Mouse (Mus musculus): ENCODE measurements around the gene Astl.

Astl gene

GRCm38 (mm10) chr2:127364452-127364851 lies 26.0 kb downstream of the Astl start:
- no peak for DNase-seq (ENCODE audit: low spot score in 2 of 2)

- DNase-seq (ENCODE audit: low spot score in 2 of 2) = no peak
Measured at GRCm38 (mm10) chr2:127367126-127367820, 28.8 kb downstream of the Astl start.

- no peak for DNase-seq (ENCODE audit: low spot score in 2 of 2)
Measured at GRCm38 (mm10) chr2:127369703-127370376, 31.4 kb downstream of the Astl start.

GRCm38 (mm10) chr2:127370561-127371483 lies 32.4 kb downstream of the Astl start:
- DNase-seq (ENCODE audit: low spot score in 2 of 2) = no peak

- DNase-seq (ENCODE audit: low spot score in 2 of 2) = no peak
Measured at GRCm38 (mm10) chr2:127371484-127371861, 33.0 kb downstream of the Astl start.

- DNase-seq (ENCODE audit: low spot score in 2 of 2) = no peak
Measured at GRCm38 (mm10) chr2:127372082-127372481, 33.6 kb downstream of the Astl start.

- DNase-seq (ENCODE audit: low spot score in 2 of 2) = no peak
Measured at GRCm38 (mm10) chr2:127374131-127374530, 35.7 kb downstream of the Astl start.

- no peak for DNase-seq (ENCODE audit: low spot score in 2 of 2)
Measured at GRCm38 (mm10) chr2:127375087-127375486, 36.6 kb downstream of the Astl start.

- no peak for DNase-seq (ENCODE audit: low spot score in 2 of 2)
Measured at GRCm38 (mm10) chr2:127375759-127376341, 37.4 kb downstream of the Astl start.

- no peak for DNase-seq (ENCODE audit: low spot score in 2 of 2)
Measured at GRCm38 (mm10) chr2:127376423-127377051, 38.1 kb downstream of the Astl start.

GRCm38 (mm10) chr2:127377942-127378610 lies 39.6 kb downstream of the Astl start:
- DNase-seq (ENCODE audit: low spot score in 2 of 2) = no peak

- no peak for DNase-seq (ENCODE audit: low spot score in 2 of 2)
Measured at GRCm38 (mm10) chr2:127378611-127378990, 40.2 kb downstream of the Astl start.

GRCm38 (mm10) chr2:127379250-127379649 lies 40.8 kb downstream of the Astl start:
- no peak for DNase-seq (ENCODE audit: low spot score in 2 of 2)

GRCm38 (mm10) chr2:127383881-127384280 lies 45.4 kb downstream of the Astl start:
- no peak for DNase-seq (ENCODE audit: low spot score in 2 of 2)

- DNase-seq (ENCODE audit: low spot score in 2 of 2) = no peak
Measured at GRCm38 (mm10) chr2:127387521-127387920, 49.1 kb downstream of the Astl start.

GRCm38 (mm10) chr2:127390352-127390751 lies 51.9 kb downstream of the Astl start:
- no peak for DNase-seq (ENCODE audit: low spot score in 2 of 2)

- DNase-seq (ENCODE audit: low spot score in 2 of 2) = no peak
Measured at GRCm38 (mm10) chr2:127390846-127391245, 52.4 kb downstream of the Astl start.

GRCm38 (mm10) chr2:127391323-127391722 lies 52.9 kb downstream of the Astl start:
- no peak for DNase-seq (ENCODE audit: low spot score in 2 of 2)

- DNase-seq (ENCODE audit: low spot score in 2 of 2) = no peak
Measured at GRCm38 (mm10) chr2:127394606-127395161, 56.2 kb downstream of the Astl start.

- DNase-seq (ENCODE audit: low spot score in 2 of 2) = no peak
Measured at GRCm38 (mm10) chr2:127398738-127399137, 60.3 kb downstream of the Astl start.

Measured in frontal cortex, postnatal 14 days (tissue).